Mouse (Mus musculus) liver, embryonic 14.5 days (tissue): ENCODE data around the gene Ptprn2.

Source experiments
- CTCF ChIP-seq: IDR thresholded peaks from 2 replicates; pipeline ENCODE4 v1.5.1; 2016; ENCODE audit warnings: antibody characterized with exemption, low read depth, control low read depth
- EP300 ChIP-seq: IDR thresholded peaks from 2 replicates; pipeline ENCODE4 v1.6.1; 2016; ENCODE audit warnings: antibody characterized with exemption, low read depth

DNA sequence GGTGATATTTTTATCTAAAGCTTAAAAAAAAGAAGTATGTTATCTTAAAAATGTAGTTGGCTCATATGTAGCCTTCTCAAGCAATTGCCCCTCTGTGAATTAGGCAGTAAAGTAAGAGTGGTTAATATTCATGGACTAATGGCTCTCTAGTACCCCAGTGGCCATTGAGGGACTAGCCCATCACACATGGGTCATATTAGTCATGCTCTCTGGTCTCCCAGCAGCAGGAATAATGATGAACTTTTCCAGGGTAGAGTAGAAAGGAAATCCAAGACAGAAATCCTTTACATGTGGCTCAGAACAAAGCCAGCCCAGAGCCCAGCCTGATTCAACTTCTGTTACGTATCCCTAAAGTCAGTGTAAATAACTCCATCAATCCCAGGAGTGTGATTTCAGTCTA is 779.7 kb downstream of the Ptprn2 start:
- no peak for TF ChIP-seq CTCF
- TF ChIP-seq EP300, result no peak
